Mouse (Mus musculus) lung, postnatal 0 days (tissue): ENCODE measurements around the gene Mansc4. TPM values are rescaled to one million over a fixed set of nuclear protein-coding genes. Genes with fewer than 3 reads are reported as not detected.

ENCODE experiments used
- ATAC-seq: fragments of 200-750 bp; cut with Nextera tagmentation; 2 replicates; pipeline ENCODE4 v1.8.0; 2017; ENCODE audit warnings: moderate library complexity
- DNase-seq: peaks from one replicate; pipeline ENCODE4 v3.0.0-alpha.2; 2016; ENCODE audit warnings: low spot score
- H3K27ac ChIP-seq: fragments of 300-500 bp; sonication (generic); 2 replicates; pipeline ENCODE4 v1.5.1; 2014; ENCODE audit warnings: antibody characterized with exemption, mild to moderate bottlenecking, low read length, mixed read lengths
- H3K27me3 ChIP-seq: fragments of 300-500 bp; sonication (generic); replicated peaks from 2 replicates; pipeline ENCODE4 v1.6.1; 2014; ENCODE audit warnings: low read length, mixed read lengths; ENCODE audit not compliant: insufficient read depth
- H3K36me3 ChIP-seq: fragments of 300-500 bp; sonication (generic); 2 replicates; pipeline ENCODE4 v1.6.1; 2014; ENCODE audit warnings: low read length, mixed read lengths; ENCODE audit not compliant: insufficient read depth
- H3K4me1 ChIP-seq: fragments of 300-500 bp; sonication (generic); 2 replicates; pipeline ENCODE4 v1.6.1; 2014; ENCODE audit warnings: antibody characterized with exemption, low read depth, low read length, mixed read lengths; ENCODE audit not compliant: insufficient read depth
- H3K4me2 ChIP-seq: fragments of 300-500 bp; sonication (generic); replicated peaks from 2 replicates; pipeline ENCODE4 v1.6.1; 2014; ENCODE audit warnings: low read depth, mild to moderate bottlenecking, low read length, moderate library complexity, mixed read lengths
- H3K4me3 ChIP-seq: fragments of 300-500 bp; sonication (generic); 2 replicates; pipeline ENCODE4 v1.5.1; 2014; ENCODE audit warnings: low read depth, low read length
- H3K9ac ChIP-seq: fragments of 300-500 bp; sonication (generic); replicated peaks from 2 replicates; pipeline ENCODE4 v1.6.1; 2014; ENCODE audit warnings: low read depth, mild to moderate bottlenecking
- H3K9me3 ChIP-seq: fragments of 300-500 bp; sonication (generic); 2 replicates; pipeline ENCODE4 v1.6.1; 2016; ENCODE audit warnings: low read length, mixed read lengths
- CTCF ChIP-seq: IDR thresholded peaks from 2 replicates; pipeline ENCODE4 v1.5.1; 2016; ENCODE audit warnings: antibody characterized with exemption, mild to moderate bottlenecking
- EP300 ChIP-seq: IDR thresholded peaks from 2 replicates; pipeline ENCODE4 v1.6.1; 2016; ENCODE audit warnings: antibody characterized with exemption, mild to moderate bottlenecking, control low read depth
- WGBS: fragments of 180-500 bp; shearing (Covaris S2); extraction: QIAGEN DNeasy Blood & Tissue Kit; methylation state at CpG from one replicate; pipeline ENCODE4 v1.1.7; 2014; 5-methylcytosine and 5-hydroxymethylcytosine counted together
- polyA plus RNA-seq: library from polyadenylated mRNA; unstranded; fragments of >200 nt; fragmentation: Nextera tagmentation; extraction: Ambion mirVana; gene quantifications from 2 replicates; pipeline ENCODE4 v1.2.1, GENCODE M21; 2015

Gene Mansc4
- polyA plus RNA-seq, 1 experiment from 2014 or later = 3.6 TPM

DNA sequence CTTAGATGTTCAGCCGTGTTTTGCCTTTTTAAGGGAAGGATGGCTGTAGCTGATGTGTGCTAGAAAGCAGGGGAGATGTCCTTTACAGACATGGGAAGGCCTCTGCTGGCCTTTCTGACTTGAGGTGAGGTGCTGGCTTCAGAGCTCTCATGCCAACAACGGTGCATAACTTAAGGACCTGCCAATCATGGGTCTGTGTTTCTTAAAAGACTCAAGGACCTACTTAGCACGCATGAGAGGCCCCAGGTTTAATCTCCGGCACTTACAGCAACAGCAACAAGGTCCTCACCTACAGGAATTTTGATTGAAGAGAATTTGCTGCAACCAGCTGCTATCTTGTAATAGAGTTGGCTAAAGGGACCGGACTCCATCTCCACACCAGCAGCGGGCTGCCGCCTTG is 22.5 kb upstream of the Mansc4 start:
- no peak overlapping the region for H3K9ac ChIP-seq
- H3K9me3 ChIP-seq = no peaks in the 10 kb centered on the region
- no peak for TF ChIP-seq CTCF
- peak; percentile 29; the same call in 1 of the 2 replicates for TF ChIP-seq EP300
- ATAC-seq (peak; percentile 81), DNase-seq (peak; percentile 76)
- peaks cover 11% of the 10 kb centered on the region for H3K36me3 ChIP-seq
- no peak overlapping the region for H3K4me3 ChIP-seq
- no peaks in the 10 kb centered on the region for H3K27me3 ChIP-seq
- H3K27ac ChIP-seq = no peak overlapping the region
- no peaks in the 10 kb centered on the region for H3K4me1 ChIP-seq
- WGBS = 52% methylated on average over 7 of the region's 7 CpGs
- H3K4me2 ChIP-seq = no peak overlapping the region

DNA sequence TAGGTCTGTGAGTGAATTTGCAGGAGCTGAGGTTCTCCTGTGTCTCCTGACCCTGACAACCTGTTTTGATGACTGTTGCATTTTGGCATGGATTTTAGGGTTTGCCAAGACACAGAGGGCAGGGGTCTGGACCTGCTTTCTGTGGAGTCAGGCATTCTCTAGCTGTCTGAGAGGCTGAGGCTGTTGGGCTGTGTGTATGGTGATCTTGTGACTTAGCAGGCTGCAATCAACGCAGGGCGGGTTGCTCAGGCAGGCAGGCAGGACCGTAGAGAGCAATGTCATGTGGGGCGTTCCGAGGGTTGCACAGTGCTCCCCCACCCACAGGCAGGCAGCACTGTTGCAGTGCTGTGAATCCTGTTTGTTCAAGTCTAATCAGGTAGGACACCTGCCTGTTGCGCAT is 19.9 kb upstream of the Mansc4 start:
- no peak overlapping the region for H3K9ac ChIP-seq
- TF ChIP-seq CTCF = no peak
- TF ChIP-seq EP300 = no peak
- no peaks in the 10 kb centered on the region for H3K9me3 ChIP-seq
- no peaks in the 10 kb centered on the region for H3K27me3 ChIP-seq
- DNase-seq = no peak
- WGBS = 94% methylated on average over 6 of the region's 6 CpGs
- peaks cover 11% of the 10 kb centered on the region for H3K36me3 ChIP-seq
- no peak overlapping the region for H3K4me3 ChIP-seq
- no peak for ATAC-seq
- no peak overlapping the region for H3K4me2 ChIP-seq
- no peaks in the 10 kb centered on the region for H3K4me1 ChIP-seq
- no peak overlapping the region for H3K27ac ChIP-seq

DNA sequence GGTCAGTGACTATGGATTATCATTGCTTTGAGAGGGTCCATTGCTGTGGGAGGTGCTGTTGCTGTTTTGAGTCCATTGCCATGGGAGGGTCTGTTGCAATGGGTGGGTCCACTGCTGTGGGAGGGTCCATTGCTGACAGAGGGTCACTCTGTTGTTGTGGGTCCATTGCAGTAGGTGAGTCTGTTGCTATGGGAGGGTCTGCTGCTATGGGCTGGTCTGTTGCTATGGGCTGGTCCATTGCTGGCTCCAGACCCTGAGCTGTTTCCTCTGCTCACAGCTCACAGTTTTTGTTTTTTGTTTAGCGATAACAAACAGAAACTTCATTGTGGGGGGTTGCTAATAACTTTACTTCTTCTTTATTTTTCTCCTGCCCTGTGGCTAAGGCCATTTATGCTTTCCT is 18.7 kb upstream of the Mansc4 start:
- TF ChIP-seq EP300 (no peak), CTCF (no peak)
- no peaks in the 10 kb centered on the region for H3K27me3 ChIP-seq
- H3K4me1 ChIP-seq = no peaks in the 10 kb centered on the region
- H3K4me3 ChIP-seq = no peak overlapping the region
- DNase-seq = no peak
- no peak overlapping the region for H3K4me2 ChIP-seq
- no peak overlapping the region for H3K27ac ChIP-seq
- no peak overlapping the region for H3K9ac ChIP-seq
- ATAC-seq = no peak
- peaks cover 7% of the 10 kb centered on the region for H3K36me3 ChIP-seq
- WGBS = 91% methylated on average over 1 of the region's 1 CpGs
- no peaks in the 10 kb centered on the region for H3K9me3 ChIP-seq

DNA sequence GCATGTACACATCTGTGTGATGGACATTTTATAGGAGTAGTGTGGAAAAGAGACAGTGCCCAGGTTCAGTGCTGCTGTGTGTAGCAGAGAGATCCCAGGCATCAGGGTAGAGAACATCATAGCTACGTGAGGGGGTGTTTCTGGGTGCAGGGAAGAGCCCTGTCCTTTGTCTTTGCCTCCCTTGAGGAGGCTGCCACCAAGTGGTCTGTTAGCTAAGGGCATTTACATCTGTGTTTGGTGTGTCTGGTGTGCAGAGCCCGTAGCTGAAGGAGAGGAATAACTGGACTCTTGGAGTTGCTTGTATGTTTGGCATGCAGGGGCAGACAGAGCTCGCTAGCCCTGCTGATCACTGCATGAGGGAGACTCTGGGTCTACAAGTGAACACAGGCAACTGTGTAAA is 15.5 kb upstream of the Mansc4 start:
- H3K9ac ChIP-seq = no peak overlapping the region
- no peak overlapping the region for H3K4me2 ChIP-seq
- H3K9me3 ChIP-seq = no peaks in the 10 kb centered on the region
- DNase-seq (no peak), ATAC-seq (no peak)
- no peak overlapping the region for H3K4me3 ChIP-seq
- no peaks in the 10 kb centered on the region for H3K27me3 ChIP-seq
- H3K27ac ChIP-seq = no peak overlapping the region
- no peaks in the 10 kb centered on the region; the same call in 1 of the 2 replicates for H3K36me3 ChIP-seq
- WGBS = 95% methylated on average over 3 of the region's 3 CpGs
- TF ChIP-seq CTCF = peak; percentile 25; the same call in 1 of the 2 replicates
- TF ChIP-seq EP300 = no peak
- H3K4me1 ChIP-seq = no peaks in the 10 kb centered on the region

DNA sequence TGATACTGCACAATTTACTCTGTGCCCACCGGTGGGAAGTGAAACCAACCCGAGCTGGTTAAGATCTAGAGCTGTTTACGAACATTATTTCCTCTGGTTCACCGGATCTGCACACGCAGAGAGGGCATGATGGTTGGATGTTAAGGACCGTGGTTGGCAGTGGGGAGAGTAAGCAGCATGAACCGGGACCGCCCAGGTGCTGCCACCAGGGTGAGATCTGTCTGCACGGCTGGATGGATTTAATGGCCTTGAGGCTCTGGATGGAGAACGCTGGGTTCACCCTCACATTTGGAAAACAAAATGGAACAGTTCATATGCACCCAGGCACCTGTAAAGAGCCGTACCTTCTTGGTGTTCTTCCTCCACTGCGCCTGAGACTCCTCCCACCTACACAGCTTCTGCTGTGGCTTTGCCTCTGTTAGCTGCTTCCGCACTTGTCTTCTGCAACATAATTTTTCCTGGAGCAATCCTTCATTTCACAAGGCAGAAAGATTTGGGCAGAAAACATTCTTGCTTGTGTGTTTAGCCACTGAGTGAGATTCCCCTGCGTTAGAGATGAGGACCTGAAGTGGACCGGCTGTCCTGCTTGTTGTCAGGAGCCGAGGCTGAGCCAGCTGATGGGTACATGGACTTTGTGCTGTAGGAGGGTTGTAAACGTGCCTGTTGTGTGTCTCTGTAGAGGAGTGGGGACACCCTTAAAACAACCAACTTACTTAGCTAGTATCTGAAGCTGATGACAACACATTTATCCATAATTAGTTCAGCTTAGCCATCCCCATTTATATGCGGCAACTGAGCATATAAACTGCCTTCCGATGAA is 12.8 kb upstream of the Mansc4 start:
- no peaks in the 10 kb centered on the region for H3K27me3 ChIP-seq
- no peak overlapping the region for H3K4me2 ChIP-seq
- H3K27ac ChIP-seq = no peak overlapping the region
- ATAC-seq = no peak
- H3K9ac ChIP-seq = no peak overlapping the region
- H3K4me3 ChIP-seq = no peak overlapping the region
- 72% methylated on average over 19 of the region's 19 CpGs for WGBS
- H3K36me3 ChIP-seq = no peaks in the 10 kb centered on the region
- no peaks in the 10 kb centered on the region for H3K4me1 ChIP-seq
- H3K9me3 ChIP-seq = no peaks in the 10 kb centered on the region
- TF ChIP-seq EP300 (no peak), CTCF (0 out of 2 replicates have a peak, but pooled peaks have one; percentile 3)
- DNase-seq = no peak

DNA sequence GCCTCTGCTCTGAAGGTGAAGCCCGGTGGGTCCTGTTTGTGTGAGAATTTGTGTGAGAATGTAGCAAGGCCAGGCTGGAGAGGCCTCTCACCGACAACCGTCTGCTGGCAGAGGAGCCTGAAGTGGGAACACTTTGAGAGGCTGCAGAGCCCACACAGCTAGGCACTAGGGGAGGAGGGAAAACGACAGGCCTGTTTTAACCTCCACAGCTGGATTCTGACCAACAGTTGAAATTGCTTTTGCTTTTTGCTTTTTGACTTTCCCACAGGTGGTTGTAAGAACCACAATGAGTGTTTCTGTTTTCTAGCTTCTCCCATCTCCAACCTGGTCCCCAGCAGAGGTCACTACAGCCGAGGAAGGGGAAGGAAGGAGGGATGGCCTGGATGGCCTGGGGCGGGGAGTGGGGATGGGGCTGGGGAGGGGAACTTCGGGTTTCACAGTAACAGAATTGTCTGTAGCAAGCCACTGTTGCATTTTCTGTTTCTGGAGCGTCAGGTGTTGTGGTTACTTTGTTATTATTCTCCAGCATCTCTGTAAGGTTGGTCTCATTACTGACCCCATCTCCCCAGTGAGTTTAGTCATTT is 10.6 kb upstream of the Mansc4 start:
- no peaks in the 10 kb centered on the region for H3K9me3 ChIP-seq
- TF ChIP-seq EP300 (no peak), CTCF (0 out of 2 replicates have a peak, but pooled peaks have one; percentile 4)
- H3K36me3 ChIP-seq = no peaks in the 10 kb centered on the region
- no peak overlapping the region for H3K4me3 ChIP-seq
- ATAC-seq (no peak), DNase-seq (no peak)
- no peak overlapping the region for H3K27ac ChIP-seq
- no peak overlapping the region for H3K4me2 ChIP-seq
- no peak overlapping the region for H3K9ac ChIP-seq
- no peaks in the 10 kb centered on the region for H3K27me3 ChIP-seq
- WGBS = 43% methylated on average over 8 of the region's 8 CpGs
- H3K4me1 ChIP-seq = peaks cover 3% of the 10 kb centered on the region; the same call in 1 of the 2 replicates
